Comparison of ENCODE assay signal across 16 mouse cellular contexts in the genomic region with DNA sequence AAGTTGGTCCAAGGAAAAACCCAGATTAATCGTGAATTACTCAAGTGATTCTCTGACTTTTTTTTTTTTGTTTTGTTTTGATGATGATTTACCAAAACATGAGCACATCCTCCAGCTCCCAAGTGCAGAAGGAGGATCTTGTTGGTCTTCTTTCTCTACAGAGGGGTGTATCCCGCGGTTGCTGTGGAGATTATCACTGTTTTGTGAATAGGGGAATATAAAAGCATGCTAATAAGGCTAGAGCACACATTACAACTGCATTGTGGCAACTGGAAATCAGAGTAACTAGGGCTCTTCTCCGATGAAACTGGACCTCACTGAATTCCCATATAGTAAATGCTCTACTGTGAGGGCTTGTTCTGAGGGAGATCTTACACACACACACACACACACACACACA. TPM values are rescaled to one million over a fixed set of nuclear protein-coding genes. Genes with fewer than 3 reads are reported as not detected.
DNase-seq lines count a peak whose midpoint lies in the region; ATAC-seq and TF ChIP-seq lines count a peak whose summit lies in the region.
"Had no signal": no experiment of that assay in that cellular context is flagged by ENCODE, and none has a peak within 500 bp of the region (broad histone marks: within the 10 kb centered on the region; RNA-seq: fewer than 3 reads in every experiment).

No protein-coding gene starts in this region.

- no peak for TF ChIP-seq EP300 in heart, adult 2 months (IDR thresholded peaks at IDR 0.05; ENCODE audit: insufficient read depth, low read depth, low read length)

- peak; percentile 53; the same call in 1 of the 2 replicates for TF ChIP-seq POLR2A in heart, adult 2 months (IDR thresholded peaks at IDR 0.05; ENCODE audit: insufficient read depth, low read depth, low read length)

- no peaks in the 10 kb centered on the region; the same call in none of the 2 replicates for H3K36me3 ChIP-seq in heart, adult 2 months (ENCODE audit: control insufficient read depth, insufficient read depth, low read length)
- H3K36me3 ChIP-seq in heart, embryonic 12.5 days: no peaks in the 10 kb centered on the region
- H3K36me3 ChIP-seq in liver, embryonic 11.5 days (ENCODE audit: control insufficient read depth, insufficient read depth, low read length): no peaks in the 10 kb centered on the region
- no peaks in the 10 kb centered on the region for H3K36me3 ChIP-seq in stomach, embryonic 16.5 days (ENCODE audit: control insufficient read depth, insufficient read depth, low read length)
- H3K36me3 ChIP-seq: G1E; heart, embryonic 13.5 days had no signal

- intact Hi-C loops in heart, adult 2 months (cut with DNase I): loop anchor here (2.0 to 5.0 kb wide), 3 partner anchors 45 to 162 kb away; no protein-coding TSS in a partner anchor
- intact Hi-C loops in left cerebral cortex, postnatal 4 days (cut with DNase I): loop anchor here (5.0 kb wide), 1 partner anchor 195 kb away; no protein-coding TSS in a partner anchor

- peak in 1 of 2 experiments; percentile 56 for DNase-seq in heart, adult 2 months
- DNase-seq in testis, postnatal 14 days (ENCODE audit: low spot score): peak; percentile 51
- DNase-seq in testis, postnatal 10 days (ENCODE audit: low spot score): no peak
- no peak for DNase-seq in liver, embryonic 11.5 days (ENCODE audit: low spot score)
- DNase-seq in left cerebral cortex, postnatal 4 days: no peak
- DNase-seq in frontal cortex, postnatal 25 days (ENCODE audit: low spot score in 2 of 2): no peak
- DNase-seq: B cell, adult 2 months; cerebellum, adult 8-10 months; right cerebral cortex, adult 18-20 months; thymus, postnatal 36 days had no signal

- no peaks in the 10 kb centered on the region for H3K27me3 ChIP-seq in heart, adult 2 months (ENCODE audit: control insufficient read depth, insufficient read depth, low read length)
- H3K27me3 ChIP-seq in heart, embryonic 12.5 days (replicated peaks): 0 out of 2 replicates have a peak, but pooled peaks cover 3% of the 10 kb centered on the region
- no peaks in the 10 kb centered on the region for H3K27me3 ChIP-seq in liver, embryonic 11.5 days (replicated peaks; ENCODE audit: control insufficient read depth, insufficient read depth, low read length)
- no peaks in the 10 kb centered on the region for H3K27me3 ChIP-seq in stomach, embryonic 16.5 days (ENCODE audit: control insufficient read depth, insufficient read depth, low read length)

- peak overlapping the region; percentile 67 for H3K27ac ChIP-seq in heart, adult 2 months
- H3K27ac ChIP-seq in heart, embryonic 12.5 days (ENCODE audit: poor library complexity, severe bottlenecking): no peak overlapping the region
- H3K27ac ChIP-seq in liver, embryonic 11.5 days (ENCODE audit: low read depth, low read length): peak overlapping the region; percentile 26; the same call in 1 of the 2 replicates
- H3K27ac ChIP-seq in stomach, embryonic 16.5 days (ENCODE audit: low read length): peak overlapping the region; percentile 99; the same call in 1 of the 2 replicates
- H3K27ac ChIP-seq: heart, embryonic 13.5 days had no signal

- 44% methylated on average over 4 of the region's 4 CpGs for WGBS in heart, adult 2 months
- 68% methylated on average over 4 of the region's 4 CpGs for WGBS in heart, embryonic 12.5 days
- 75% methylated on average over 4 of the region's 4 CpGs for WGBS in liver, embryonic 11.5 days
- WGBS in stomach, embryonic 16.5 days: 59% methylated on average over 4 of the region's 4 CpGs

- no peaks in the 10 kb centered on the region for H3K9me3 ChIP-seq in heart, embryonic 12.5 days (replicated peaks)
- H3K9me3 ChIP-seq in liver, embryonic 11.5 days (ENCODE audit: control insufficient read depth, low read length): no peaks in the 10 kb centered on the region
- no peaks in the 10 kb centered on the region for H3K9me3 ChIP-seq in stomach, embryonic 16.5 days (replicated peaks; ENCODE audit: control insufficient read depth, low read length)
- H3K9me3 ChIP-seq: heart, embryonic 13.5 days had no signal

- H3K4me3 ChIP-seq in heart, adult 2 months: no peak overlapping the region
- no peak overlapping the region for H3K4me3 ChIP-seq in heart, embryonic 12.5 days
- no peak overlapping the region for H3K4me3 ChIP-seq in liver, embryonic 11.5 days (ENCODE audit: low read depth, low read length)
- no peak overlapping the region for H3K4me3 ChIP-seq in stomach, embryonic 16.5 days (replicated peaks; ENCODE audit: low read length)
- H3K4me3 ChIP-seq: heart, embryonic 13.5 days had no signal

- H3K9ac ChIP-seq in heart, adult 2 months (ENCODE audit: low read depth, low read length): no peak overlapping the region
- no peak overlapping the region for H3K9ac ChIP-seq in heart, embryonic 12.5 days
- no peak overlapping the region for H3K9ac ChIP-seq in liver, embryonic 11.5 days (ENCODE audit: low read depth, low read length)
- no peak overlapping the region for H3K9ac ChIP-seq in stomach, embryonic 16.5 days (ENCODE audit: low read length)
- H3K9ac ChIP-seq: heart, embryonic 13.5 days had no signal

- peaks cover 6% of the 10 kb centered on the region for H3K4me1 ChIP-seq in heart, adult 2 months (ENCODE audit: control insufficient read depth, insufficient read depth, low read length)
- 0 out of 2 replicates have a peak, but pooled peaks cover 12% of the 10 kb centered on the region for H3K4me1 ChIP-seq in heart, embryonic 12.5 days (replicated peaks)
- H3K4me1 ChIP-seq in liver, embryonic 11.5 days (replicated peaks; ENCODE audit: control insufficient read depth, insufficient read depth, low read length): peaks cover 9% of the 10 kb centered on the region
- peaks cover 13% of the 10 kb centered on the region for H3K4me1 ChIP-seq in stomach, embryonic 16.5 days (ENCODE audit: control insufficient read depth, insufficient read depth, low read length)

- H3K4me2 ChIP-seq in heart, embryonic 12.5 days: no peak overlapping the region
- H3K4me2 ChIP-seq in liver, embryonic 11.5 days: no peak overlapping the region
- no peak overlapping the region for H3K4me2 ChIP-seq in stomach, embryonic 16.5 days (ENCODE audit: low read depth, low read length)
- H3K4me2 ChIP-seq: heart, embryonic 13.5 days had no signal

- TF ChIP-seq CTCF in heart, adult 2 months (IDR thresholded peaks at IDR 0.05): no peak

- H3K79me2 ChIP-seq in heart, adult 2 months (replicated peaks; ENCODE audit: control insufficient read depth, insufficient read depth, low read length): peaks cover 4% of the 10 kb centered on the region; the same call in 1 of the 2 replicates

- no peak for ATAC-seq in heart, embryonic 12.5 days (ENCODE audit: insufficient number of reproducible peaks, low FRiP score)
- ATAC-seq in liver, embryonic 11.5 days (replicated peaks; ENCODE audit: low FRiP score): no peak
- no peak for ATAC-seq in stomach, embryonic 16.5 days (ENCODE audit: insufficient read depth, low FRiP score)
- ATAC-seq: activated CD4-positive, CD25-positive, alpha-beta regulatory T cell, adult 4 months; hindbrain, embryonic 16.5 days had no signal

RNA-seq across cellular contexts. Expression of a gene that starts 1.2 kb away (rescaled TPM):
- total RNA-seq in heart, adult 2 months (2021): 10 to 100 TPM; 22.1 to 44.1 TPM
- polyA plus RNA-seq in heart, adult 2 months (2012; rRNA removed): 21.3 and 22.5 TPM in 2 replicates
- 14.0 and 16.5 TPM in 2 replicates for polyA plus RNA-seq in heart, embryonic 12.5 days (2016; fragmentation: Nextera tagmentation; extraction: Ambion mirVana)
- 26.2 and 27.7 TPM in 2 replicates for polyA plus RNA-seq in liver, embryonic 11.5 days (2014; fragmentation: Nextera tagmentation; extraction: Ambion mirVana)
- 29.4 and 30.8 TPM in 2 replicates for polyA plus RNA-seq in stomach, embryonic 16.5 days (2015; fragmentation: Nextera tagmentation; extraction: Ambion mirVana)
- total RNA-seq in left cerebral cortex, postnatal 4 days (2021): 10 to 100 TPM; 18.1 to 18.8 TPM
- polyA plus RNA-seq: G1E had no signal
